ENCODE assay signal across 8 mouse cellular contexts in genomic region chr11:4134400-4134799, GRCm38 (mm10). TPM values are rescaled to one million over a fixed set of nuclear protein-coding genes. Genes with fewer than 3 reads are reported as not detected.
DNase-seq lines count a peak whose midpoint lies in the region; ATAC-seq and TF ChIP-seq lines count a peak whose summit lies in the region.

No protein-coding gene starts in this region.

- no peak for DNase-seq in retina, embryonic 14.5 days (ENCODE audit: low spot score)
- DNase-seq in cerebellum, postnatal 4 days (ENCODE audit: low spot score in 2 of 2) = no peak
- no peak for DNase-seq in urinary bladder, adult 18-20 months (ENCODE audit: low spot score in 2 of 2)

- TF ChIP-seq CTCF in cortical plate, adult 2 months (IDR thresholded peaks at IDR 0.05; ENCODE audit: extremely low read depth, insufficient read depth, low read length) = no peak

- H3K4me1 ChIP-seq in intestine, embryonic 16.5 days (ENCODE audit: control insufficient read depth, insufficient read depth, low read length) = peaks cover 8% of the 10 kb centered on the region
- peaks cover 10% of the 10 kb centered on the region; the same call in 1 of the 2 replicates for H3K4me1 ChIP-seq in intestine, embryonic 15.5 days (replicated peaks)
- peaks cover 5% of the 10 kb centered on the region for H3K4me1 ChIP-seq in cortical plate, adult 2 months (ENCODE audit: control insufficient read depth, insufficient read depth, low read length)
- H3K4me1 ChIP-seq in hindbrain, embryonic 15.5 days (replicated peaks) = peaks cover 28% of the 10 kb centered on the region
- peaks cover 22% of the 10 kb centered on the region for H3K4me1 ChIP-seq in midbrain, embryonic 16.5 days (ENCODE audit: control insufficient read depth, insufficient read depth, low read length)

- no peak overlapping the region for H3K4me2 ChIP-seq in intestine, embryonic 16.5 days (ENCODE audit: low read depth, low read length)
- no peak overlapping the region for H3K4me2 ChIP-seq in intestine, embryonic 15.5 days (replicated peaks)
- peak overlapping the region; percentile 61 for H3K4me2 ChIP-seq in hindbrain, embryonic 15.5 days
- peak overlapping the region; percentile 31 for H3K4me2 ChIP-seq in midbrain, embryonic 16.5 days (ENCODE audit: low read length)

- H3K27me3 ChIP-seq in intestine, embryonic 16.5 days (replicated peaks; ENCODE audit: control insufficient read depth, insufficient read depth, low read length) = no peaks in the 10 kb centered on the region
- no peaks in the 10 kb centered on the region for H3K27me3 ChIP-seq in intestine, embryonic 15.5 days (replicated peaks)
- no peaks in the 10 kb centered on the region for H3K27me3 ChIP-seq in hindbrain, embryonic 15.5 days
- H3K27me3 ChIP-seq in midbrain, embryonic 16.5 days (ENCODE audit: control insufficient read depth, insufficient read depth, low read depth, low read length) = no peaks in the 10 kb centered on the region

- no peaks in the 10 kb centered on the region; the same call in 1 of the 2 replicates for H3K36me3 ChIP-seq in intestine, embryonic 16.5 days (ENCODE audit: control insufficient read depth, insufficient read depth, low read length)
- H3K36me3 ChIP-seq in intestine, embryonic 15.5 days = peaks cover 3% of the 10 kb centered on the region; the same call in 1 of the 2 replicates
- H3K36me3 ChIP-seq in hindbrain, embryonic 15.5 days = 0 out of 2 replicates have a peak, but pooled peaks cover 7% of the 10 kb centered on the region
- H3K36me3 ChIP-seq in midbrain, embryonic 16.5 days (ENCODE audit: control insufficient read depth, insufficient read depth, low read length) = peaks cover 6% of the 10 kb centered on the region

- H3K4me3 ChIP-seq in intestine, embryonic 16.5 days (ENCODE audit: low read length) = no peak overlapping the region
- H3K4me3 ChIP-seq in intestine, embryonic 15.5 days (replicated peaks) = no peak overlapping the region
- peak overlapping the region; percentile 91 for H3K4me3 ChIP-seq in cortical plate, adult 2 months (ENCODE audit: insufficient read depth, low read length)
- H3K4me3 ChIP-seq in hindbrain, embryonic 15.5 days = peak overlapping the region; percentile 66
- H3K4me3 ChIP-seq in midbrain, embryonic 16.5 days (ENCODE audit: low read depth, low read length) = no peak overlapping the region; the same call in 1 of the 2 replicates

- 70% methylated on average over 6 of the region's 6 CpGs for WGBS in intestine, embryonic 16.5 days
- WGBS in intestine, embryonic 15.5 days = 62% methylated on average over 6 of the region's 6 CpGs
- WGBS in hindbrain, embryonic 15.5 days = 57% methylated on average over 6 of the region's 6 CpGs
- 56% methylated on average over 6 of the region's 6 CpGs for WGBS in midbrain, embryonic 16.5 days

- no peak for ATAC-seq in intestine, embryonic 16.5 days
- no peak for ATAC-seq in intestine, embryonic 15.5 days
- no peak for ATAC-seq in hindbrain, embryonic 15.5 days (ENCODE audit: low FRiP score, low read depth)
- no peak for ATAC-seq in midbrain, embryonic 16.5 days

- H3K9ac ChIP-seq in intestine, embryonic 16.5 days (ENCODE audit: low read depth, low read length) = peak overlapping the region; percentile 99; the same call in 1 of the 2 replicates
- H3K9ac ChIP-seq in intestine, embryonic 15.5 days = no peak overlapping the region
- peak overlapping the region; percentile 80; the same call in 1 of the 2 replicates for H3K9ac ChIP-seq in hindbrain, embryonic 15.5 days
- H3K9ac ChIP-seq in midbrain, embryonic 16.5 days (ENCODE audit: low read depth, low read length) = 0 out of 2 replicates have a peak overlapping the region, but pooled peaks have one; percentile 10

- H3K9me3 ChIP-seq in intestine, embryonic 16.5 days (ENCODE audit: control insufficient read depth, low read length) = no peaks in the 10 kb centered on the region
- no peaks in the 10 kb centered on the region for H3K9me3 ChIP-seq in intestine, embryonic 15.5 days
- no peaks in the 10 kb centered on the region for H3K9me3 ChIP-seq in hindbrain, embryonic 15.5 days
- no peaks in the 10 kb centered on the region for H3K9me3 ChIP-seq in midbrain, embryonic 16.5 days (replicated peaks; ENCODE audit: control insufficient read depth, low read length, poor library complexity, severe bottlenecking)

- TF ChIP-seq POLR2A in cortical plate, adult 2 months (IDR thresholded peaks at IDR 0.05; ENCODE audit: extremely low read depth, insufficient read depth, low read length) = no peak

- H3K27ac ChIP-seq in intestine, embryonic 16.5 days (ENCODE audit: low read length) = no peak overlapping the region
- H3K27ac ChIP-seq in intestine, embryonic 15.5 days = no peak overlapping the region
- H3K27ac ChIP-seq in cortical plate, adult 2 months (ENCODE audit: insufficient read depth, low read length) = no peak overlapping the region
- peak overlapping the region; percentile 89 for H3K27ac ChIP-seq in hindbrain, embryonic 15.5 days (replicated peaks)
- peak overlapping the region; percentile 8; the same call in 1 of the 2 replicates for H3K27ac ChIP-seq in midbrain, embryonic 16.5 days (ENCODE audit: low read length)

RNA-seq across cellular contexts. Expression of gene Rnf215, which starts 0.6 kb away (rescaled TPM):
- polyA plus RNA-seq in intestine, embryonic 16.5 days (2015; fragmentation: Nextera tagmentation; extraction: Ambion mirVana) = 17.3 and 19.2 TPM in 2 replicates
- polyA plus RNA-seq in intestine, embryonic 15.5 days (2015; fragmentation: Nextera tagmentation; extraction: Ambion mirVana) = 20.2 and 21.8 TPM in 2 replicates
- 34.9 and 36.5 TPM in 2 replicates for polyA plus RNA-seq in cortical plate, adult 2 months (2012; rRNA removed)
- 46.4 and 48.7 TPM in 2 replicates for polyA plus RNA-seq in hindbrain, embryonic 15.5 days (2015; fragmentation: Nextera tagmentation; extraction: Ambion mirVana)
- polyA plus RNA-seq in midbrain, embryonic 16.5 days (2015; fragmentation: Nextera tagmentation; extraction: Ambion mirVana) = 52.0 and 53.6 TPM in 2 replicates

RNA-seq across cellular contexts. Expression of gene Sec14l2, which starts 11.2 kb away (rescaled TPM):
- 1.7 and 2.9 TPM in 2 replicates for polyA plus RNA-seq in intestine, embryonic 16.5 days (2015; fragmentation: Nextera tagmentation; extraction: Ambion mirVana)
- polyA plus RNA-seq in intestine, embryonic 15.5 days (2015; fragmentation: Nextera tagmentation; extraction: Ambion mirVana) = 1.4 and 1.7 TPM in 2 replicates
- 40.1 and 42.9 TPM in 2 replicates for polyA plus RNA-seq in cortical plate, adult 2 months (2012; rRNA removed)
- 6.1 and 6.4 TPM in 2 replicates for polyA plus RNA-seq in hindbrain, embryonic 15.5 days (2015; fragmentation: Nextera tagmentation; extraction: Ambion mirVana)
- polyA plus RNA-seq in midbrain, embryonic 16.5 days (2015; fragmentation: Nextera tagmentation; extraction: Ambion mirVana) = 4.2 and 4.8 TPM in 2 replicates

RNA-seq across cellular contexts. Expression of gene Ccdc157, which starts 25.7 kb away (rescaled TPM):
- 3.0 TPM in 2 replicates for polyA plus RNA-seq in intestine, embryonic 16.5 days (2015; fragmentation: Nextera tagmentation; extraction: Ambion mirVana)
- polyA plus RNA-seq in intestine, embryonic 15.5 days (2015; fragmentation: Nextera tagmentation; extraction: Ambion mirVana) = 3.7 and 3.8 TPM in 2 replicates
- 19.0 and 19.1 TPM in 2 replicates for polyA plus RNA-seq in cortical plate, adult 2 months (2012; rRNA removed)
- 8.3 and 10.0 TPM in 2 replicates for polyA plus RNA-seq in hindbrain, embryonic 15.5 days (2015; fragmentation: Nextera tagmentation; extraction: Ambion mirVana)
- 9.1 and 10.9 TPM in 2 replicates for polyA plus RNA-seq in midbrain, embryonic 16.5 days (2015; fragmentation: Nextera tagmentation; extraction: Ambion mirVana)

RNA-seq across cellular contexts. Expression of gene Sf3a1, which starts 25.8 kb away (rescaled TPM):
- 40.4 and 41.8 TPM in 2 replicates for polyA plus RNA-seq in intestine, embryonic 16.5 days (2015; fragmentation: Nextera tagmentation; extraction: Ambion mirVana)
- 43.8 and 47.1 TPM in 2 replicates for polyA plus RNA-seq in intestine, embryonic 15.5 days (2015; fragmentation: Nextera tagmentation; extraction: Ambion mirVana)
- 38.8 and 39.0 TPM in 2 replicates for polyA plus RNA-seq in cortical plate, adult 2 months (2012; rRNA removed)
- 46.5 and 52.9 TPM in 2 replicates for polyA plus RNA-seq in hindbrain, embryonic 15.5 days (2015; fragmentation: Nextera tagmentation; extraction: Ambion mirVana)
- polyA plus RNA-seq in midbrain, embryonic 16.5 days (2015; fragmentation: Nextera tagmentation; extraction: Ambion mirVana) = 53.8 and 54.0 TPM in 2 replicates

RNA-seq across cellular contexts. Expression of gene Mtfp1, which starts 39.2 kb away (rescaled TPM):
- polyA plus RNA-seq in intestine, embryonic 16.5 days (2015; fragmentation: Nextera tagmentation; extraction: Ambion mirVana) = 38.1 and 41.6 TPM in 2 replicates
- 32.2 and 37.0 TPM in 2 replicates for polyA plus RNA-seq in intestine, embryonic 15.5 days (2015; fragmentation: Nextera tagmentation; extraction: Ambion mirVana)
- polyA plus RNA-seq in cortical plate, adult 2 months (2012; rRNA removed) = 82.5 and 92.9 TPM in 2 replicates
- polyA plus RNA-seq in hindbrain, embryonic 15.5 days (2015; fragmentation: Nextera tagmentation; extraction: Ambion mirVana) = 10.7 and 12.3 TPM in 2 replicates
- 12.8 and 14.4 TPM in 2 replicates for polyA plus RNA-seq in midbrain, embryonic 16.5 days (2015; fragmentation: Nextera tagmentation; extraction: Ambion mirVana)

Comparison
In these comparisons a context has a peak if more than half of its experiments do, and no peak if none do; other contexts are left out.
1. H3K27ac ChIP-seq: peak in hindbrain, embryonic 15.5 days (single experiment) and midbrain, embryonic 16.5 days (single experiment); none in intestine, embryonic 16.5 days (single experiment), intestine, embryonic 15.5 days (single experiment) and cortical plate, adult 2 months (single experiment).
2. H3K4me2 ChIP-seq: peak in hindbrain, embryonic 15.5 days (single experiment) and midbrain, embryonic 16.5 days (single experiment); none in intestine, embryonic 16.5 days (single experiment) and intestine, embryonic 15.5 days (single experiment).
3. H3K4me3 ChIP-seq: peak in cortical plate, adult 2 months (single experiment) and hindbrain, embryonic 15.5 days (single experiment); none in intestine, embryonic 16.5 days (single experiment), intestine, embryonic 15.5 days (single experiment) and midbrain, embryonic 16.5 days (single experiment).